Mouse (Mus musculus): ENCODE measurements at regions not wholly inside any gene's neighbourhood (a gene's known extent, or its start where the extent isn't known, plus 50 kb on each side); places are given as distances from the start of the nearest gene placed in this dataset.

- TF ChIP-seq CTCF (IDR thresholded peaks at IDR 0.05; ENCODE audit: low read depth, low read length) = no peak
- no peak for TF ChIP-seq GATA1 (IDR thresholded peaks at IDR 0.05; ENCODE audit: borderline replicate concordance, low read length)
- TF ChIP-seq GATA2 (IDR thresholded peaks at IDR 0.05; ENCODE audit: borderline replicate concordance, low read depth, low read length) = no peak
- no peak for TF ChIP-seq TAL1 (conservative IDR thresholded peaks at IDR 0.05; ENCODE audit: low read depth, low read length)
- TF ChIP-seq POLR2AphosphoS5 (IDR thresholded peaks at IDR 0.05; ENCODE audit: insufficient replicate concordance, low read depth, low read length) = no peak
Observed at GRCm38 (mm10) chr1:193662166-193662890, 292.2 kb upstream of the Camk1g start.
